Mouse (Mus musculus) lung, postnatal 0 days (tissue): ENCODE data around the gene Armc12.

Source experiments
- CTCF ChIP-seq: IDR thresholded peaks from 2 replicates; pipeline ENCODE4 v1.5.1; 2016; ENCODE audit warnings: antibody characterized with exemption, mild to moderate bottlenecking
- EP300 ChIP-seq: IDR thresholded peaks from 2 replicates; pipeline ENCODE4 v1.6.1; 2016; ENCODE audit warnings: antibody characterized with exemption, mild to moderate bottlenecking, control low read depth

- no peak for TF ChIP-seq CTCF
- no peak for TF ChIP-seq EP300
Measured at GRCm38 (mm10) chr17:28507496-28507895, 23.1 kb upstream of the Armc12 start.
